In the genomic region with DNA sequence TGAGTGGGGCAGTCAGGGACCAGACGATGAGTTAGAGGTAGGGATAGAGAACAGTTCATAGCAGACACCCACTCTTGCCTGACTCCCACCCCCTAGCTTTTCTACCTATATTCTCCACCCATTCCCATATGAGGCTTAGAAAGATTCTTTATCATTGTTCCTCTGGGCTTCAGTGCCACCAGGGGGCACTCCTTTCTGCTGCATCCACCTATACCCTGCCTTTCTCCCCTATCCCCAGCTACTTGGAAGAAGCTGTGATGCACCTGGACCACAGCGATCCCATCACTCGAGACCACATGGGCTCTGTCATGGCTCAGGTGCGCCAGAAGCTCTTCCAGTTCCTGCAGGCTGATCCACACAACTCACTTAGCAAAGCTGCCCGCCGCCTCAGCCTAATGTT, we compare ENCODE assay signal across 10 mouse cellular contexts. TPM values are rescaled to one million over a fixed set of nuclear protein-coding genes. Genes with fewer than 3 reads are reported as not detected.
A peak's percentile ranks its signal among the peaks of the same experiment; 100 is the strongest.
DNase-seq lines count a peak whose midpoint lies in the region; ATAC-seq and TF ChIP-seq lines count a peak whose summit lies in the region.
"Had no signal": no experiment of that assay in that cellular context is flagged by ENCODE, and none has a peak within 500 bp of the region (broad histone marks: within the 10 kb centered on the region; RNA-seq: fewer than 3 reads in every experiment).

No protein-coding gene starts in this region.

- no peak overlapping the region for H3K27ac ChIP-seq in kidney, adult 2 months (ENCODE audit: insufficient read depth, low read depth, low read length)
- no peak overlapping the region for H3K27ac ChIP-seq in kidney, embryonic 16.5 days (ENCODE audit: low read length)
- H3K27ac ChIP-seq in intestine, postnatal 0 days (ENCODE audit: low read depth, low read length) = no peak overlapping the region
- H3K27ac ChIP-seq: embryonic facial prominence, embryonic 15.5 days had no signal

- H3K36me3 ChIP-seq in kidney, adult 2 months (ENCODE audit: control insufficient read depth, insufficient read depth, low read length) = no peaks in the 10 kb centered on the region
- peaks cover 51% of the 10 kb centered on the region for H3K36me3 ChIP-seq in kidney, embryonic 16.5 days (ENCODE audit: insufficient read depth, low read length)
- H3K36me3 ChIP-seq in E14TG2a.4 (ENCODE audit: insufficient read depth, low read length) = peaks cover 57% of the 10 kb centered on the region
- H3K36me3 ChIP-seq in intestine, postnatal 0 days (ENCODE audit: control insufficient read depth, insufficient read depth) = peaks cover 50% of the 10 kb centered on the region

- no peak overlapping the region for H3K4me2 ChIP-seq in kidney, embryonic 16.5 days (replicated peaks; ENCODE audit: low read depth, low read length)
- no peak overlapping the region for H3K4me2 ChIP-seq in intestine, postnatal 0 days (replicated peaks; ENCODE audit: low read depth)
- H3K4me2 ChIP-seq: embryonic facial prominence, embryonic 15.5 days had no signal

- no peaks in the 10 kb centered on the region for H3K4me1 ChIP-seq in kidney, adult 2 months (ENCODE audit: control insufficient read depth, insufficient read depth, low read length)
- H3K4me1 ChIP-seq in kidney, embryonic 16.5 days (ENCODE audit: insufficient read depth, low read length) = peaks cover 3% of the 10 kb centered on the region; the same call in 1 of the 2 replicates
- H3K4me1 ChIP-seq in E14TG2a.4 (replicated peaks; ENCODE audit: low read depth, low read length) = peaks cover 52% of the 10 kb centered on the region
- no peaks in the 10 kb centered on the region for H3K4me1 ChIP-seq in intestine, postnatal 0 days (replicated peaks; ENCODE audit: control insufficient read depth, insufficient read depth, low read length)

- H3K4me3 ChIP-seq in kidney, adult 2 months (ENCODE audit: insufficient read depth, low read depth, low read length) = no peak overlapping the region
- H3K4me3 ChIP-seq in kidney, embryonic 16.5 days (ENCODE audit: low read length) = no peak overlapping the region
- no peak overlapping the region for H3K4me3 ChIP-seq in E14TG2a.4 (replicated peaks; ENCODE audit: low read length)
- H3K4me3 ChIP-seq in intestine, postnatal 0 days (ENCODE audit: low read depth, low read length) = no peak overlapping the region
- H3K4me3 ChIP-seq: embryonic facial prominence, embryonic 15.5 days had no signal

- no peaks in the 10 kb centered on the region for H3K9me3 ChIP-seq in kidney, embryonic 16.5 days (ENCODE audit: low read length)
- no peaks in the 10 kb centered on the region for H3K9me3 ChIP-seq in E14TG2a.4 (ENCODE audit: low read length)
- H3K9me3 ChIP-seq in intestine, postnatal 0 days (ENCODE audit: control insufficient read depth) = no peaks in the 10 kb centered on the region
- H3K9me3 ChIP-seq: embryonic facial prominence, embryonic 15.5 days had no signal

- WGBS in kidney, adult 2 months = 90% methylated on average over 6 of the region's 6 CpGs
- 80% methylated on average over 6 of the region's 6 CpGs for WGBS in kidney, embryonic 16.5 days
- 88% methylated on average over 6 of the region's 6 CpGs for WGBS in intestine, postnatal 0 days

- ATAC-seq in kidney, embryonic 16.5 days (ENCODE audit: low FRiP score, low TSS enrichment) = no peak
- ATAC-seq in intestine, postnatal 0 days = no peak

- TF ChIP-seq CTCF in kidney, adult 2 months (conservative IDR thresholded peaks at IDR 0.05; ENCODE audit: insufficient read depth, insufficient read length, low read depth, low read length) = peak; percentile 60
- TF ChIP-seq CTCF in E14TG2a.4 (conservative IDR thresholded peaks at IDR 0.05; ENCODE audit: low read length) = peak; percentile 42
- TF ChIP-seq CTCF in intestine, postnatal 0 days (IDR thresholded peaks at IDR 0.05; ENCODE audit: low read depth) = peak; percentile 69

- no peak overlapping the region for H3K9ac ChIP-seq in kidney, embryonic 16.5 days (replicated peaks; ENCODE audit: low read length)
- H3K9ac ChIP-seq in intestine, postnatal 0 days (ENCODE audit: low read depth, low read length) = no peak overlapping the region
- H3K9ac ChIP-seq: embryonic facial prominence, embryonic 15.5 days had no signal

- H3K27me3 ChIP-seq in kidney, adult 2 months (replicated peaks; ENCODE audit: control insufficient read depth, insufficient read depth, low read length) = no peaks in the 10 kb centered on the region
- no peaks in the 10 kb centered on the region for H3K27me3 ChIP-seq in kidney, embryonic 16.5 days (ENCODE audit: insufficient read depth, low read length)
- no peaks in the 10 kb centered on the region for H3K27me3 ChIP-seq in E14TG2a.4 (ENCODE audit: insufficient read depth, low read length)
- no peaks in the 10 kb centered on the region for H3K27me3 ChIP-seq in intestine, postnatal 0 days (replicated peaks; ENCODE audit: control insufficient read depth, insufficient read depth, low read length)
- H3K27me3 ChIP-seq: embryonic facial prominence, embryonic 15.5 days had no signal

- TF ChIP-seq POLR2A in kidney, adult 2 months (IDR thresholded peaks at IDR 0.05; ENCODE audit: low read depth, low read length) = no peak

- DNase-seq in kidney, adult 2 months = peak; percentile 32
- peak; percentile 26 for DNase-seq in A20 (ENCODE audit: low read depth, low spot score)
- DNase-seq in thymus, postnatal 25 days = peak; percentile 40
- DNase-seq in layer of hippocampus, adult 8-10 months (ENCODE audit: low spot score in 2 of 2) = no peak
- no peak for DNase-seq in cerebellum, adult 9-10 months

RNA-seq across cellular contexts. Expression of gene Nrn1l, which starts 0.9 kb away (rescaled TPM):
- polyA plus RNA-seq in kidney, adult 2 months (2012; rRNA removed) = 0.77 and 1.1 TPM in 2 replicates
- polyA plus RNA-seq in kidney, embryonic 16.5 days (2015; fragmentation: Nextera tagmentation; extraction: Ambion mirVana) = 0.53 and 0.85 TPM in 2 replicates
- polyA plus RNA-seq in intestine, postnatal 0 days (2015; fragmentation: Nextera tagmentation; extraction: Ambion mirVana) = 0.35 TPM in 1 of 2 replicates, not detected in the other
- 1 to 10 TPM in 2 of 4 experiments, under 1 TPM in 1, not detected in 1; 0.92 to 2.9 (median 2.7) TPM for total RNA-seq in layer of hippocampus, adult 8-10 months (2022)
- total RNA-seq: neutrophil, adult 5-6 weeks had no signal

RNA-seq across cellular contexts. Expression of gene Pskh1, which starts 7.8 kb away (rescaled TPM):
- polyA plus RNA-seq in kidney, adult 2 months (2012; rRNA removed) = 44.9 and 51.0 TPM in 2 replicates
- 44.3 and 46.7 TPM in 2 replicates for polyA plus RNA-seq in kidney, embryonic 16.5 days (2015; fragmentation: Nextera tagmentation; extraction: Ambion mirVana)
- polyA plus RNA-seq in intestine, postnatal 0 days (2015; fragmentation: Nextera tagmentation; extraction: Ambion mirVana) = 11.0 and 12.5 TPM in 2 replicates
- 1 to 10 TPM; 7.5 to 9.6 (median 9.1) TPM for total RNA-seq in layer of hippocampus, adult 8-10 months (2022)

RNA-seq across cellular contexts. Expression of gene Edc4, which starts 11.8 kb away (rescaled TPM):
- polyA plus RNA-seq in kidney, adult 2 months (2012; rRNA removed) = 38.5 and 47.9 TPM in 2 replicates
- 58.8 and 61.1 TPM in 2 replicates for polyA plus RNA-seq in kidney, embryonic 16.5 days (2015; fragmentation: Nextera tagmentation; extraction: Ambion mirVana)
- polyA plus RNA-seq in intestine, postnatal 0 days (2015; fragmentation: Nextera tagmentation; extraction: Ambion mirVana) = 9.8 and 11.5 TPM in 2 replicates
- total RNA-seq in layer of hippocampus, adult 8-10 months (2022) = 10 to 100 TPM; 65.0 to 72.8 (median 69.3) TPM

RNA-seq across cellular contexts. Expression of gene Nutf2, which starts 32.1 kb away (rescaled TPM):
- polyA plus RNA-seq in kidney, adult 2 months (2012; rRNA removed) = 34.5 and 61.6 TPM in 2 replicates
- 186 and 242 TPM in 2 replicates for polyA plus RNA-seq in kidney, embryonic 16.5 days (2015; fragmentation: Nextera tagmentation; extraction: Ambion mirVana)
- polyA plus RNA-seq in intestine, postnatal 0 days (2015; fragmentation: Nextera tagmentation; extraction: Ambion mirVana) = 87.7 and 97.3 TPM in 2 replicates
- total RNA-seq in layer of hippocampus, adult 8-10 months (2022) = 10 to 100 TPM; 12.8 to 36.2 (median 22.6) TPM

RNA-seq across cellular contexts. Expression of gene Thap11, which starts 37.5 kb away (rescaled TPM):
- 41.5 and 45.3 TPM in 2 replicates for polyA plus RNA-seq in kidney, adult 2 months (2012; rRNA removed)
- 65.2 and 66.1 TPM in 2 replicates for polyA plus RNA-seq in kidney, embryonic 16.5 days (2015; fragmentation: Nextera tagmentation; extraction: Ambion mirVana)
- 28.3 and 29.2 TPM in 2 replicates for polyA plus RNA-seq in intestine, postnatal 0 days (2015; fragmentation: Nextera tagmentation; extraction: Ambion mirVana)
- 10 to 100 TPM; 36.4 to 39.7 (median 38.3) TPM for total RNA-seq in layer of hippocampus, adult 8-10 months (2022)

Comparison
In these comparisons a context has a peak if more than half of its experiments do, and no peak if none do; other contexts are left out.
1. DNase-seq: peak in kidney, adult 2 months (single experiment), A20 (single experiment) and thymus, postnatal 25 days (single experiment); none in layer of hippocampus, adult 8-10 months (0 of 2) and cerebellum, adult 9-10 months (single experiment).
2. Peak in every context shown above with its lines, with median percentiles within 50 percentile points of each other: CTCF ChIP-seq.